Comparison of ENCODE assay signal across 12 mouse cellular contexts in the genomic region with DNA sequence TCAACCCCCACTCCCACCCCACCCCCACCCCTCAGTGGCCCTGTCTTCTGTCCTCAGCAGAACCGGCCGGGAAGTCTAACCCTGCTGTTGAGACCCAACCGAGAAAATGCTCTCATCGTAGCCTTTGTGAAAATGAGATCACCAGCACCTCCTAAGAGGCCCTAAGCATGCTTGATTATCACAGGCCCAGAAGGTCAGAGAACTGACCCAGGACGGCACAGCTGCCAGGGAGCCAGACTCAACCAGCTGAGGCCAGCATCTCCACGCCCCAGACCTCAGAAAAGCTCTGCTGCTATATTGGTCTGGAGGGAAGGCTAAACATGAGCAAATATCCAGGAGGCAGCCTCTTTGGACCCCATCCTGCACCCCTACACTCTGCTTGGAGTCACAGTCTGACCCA.
A peak's percentile ranks its signal among the peaks of the same experiment; 100 is the strongest.
DNase-seq lines count a peak whose midpoint lies in the region; ATAC-seq and TF ChIP-seq lines count a peak whose summit lies in the region.
"Had no signal": no experiment of that assay in that cellular context is flagged by ENCODE, and none has a peak within 500 bp of the region (broad histone marks: within the 10 kb centered on the region; RNA-seq: fewer than 3 reads in every experiment).

No protein-coding gene starts in this region.

- H3K27me3 ChIP-seq in hindbrain, embryonic 10.5 days (ENCODE audit: insufficient read depth, poor library complexity, severe bottlenecking) = peaks cover 10% of the 10 kb centered on the region
- H3K27me3 ChIP-seq in hindbrain, postnatal 0 days (ENCODE audit: insufficient read depth, low read length) = no peaks in the 10 kb centered on the region
- H3K27me3 ChIP-seq in heart, postnatal 0 days (ENCODE audit: control insufficient read depth, insufficient read depth, low read length) = no peaks in the 10 kb centered on the region

- DNase-seq in hindbrain, embryonic 10.5 days (ENCODE audit: low spot score) = no peak
- DNase-seq in hindbrain, postnatal 0 days (ENCODE audit: low spot score) = no peak
- DNase-seq in heart, postnatal 0 days (ENCODE audit: low spot score) = no peak
- DNase-seq in kidney, adult 8-10 months = peak; percentile 15 to 36
- DNase-seq in kidney, postnatal 4 days = peak; percentile 24 to 40
- no peak for DNase-seq in lung, adult 18-20 months
- no peak for DNase-seq in right cerebral cortex, postnatal 36 days (ENCODE audit: low spot score in 2 of 2)
- DNase-seq: gastrocnemius, postnatal 25 days had no signal

- H3K4me3 ChIP-seq in hindbrain, embryonic 10.5 days = no peak overlapping the region
- H3K4me3 ChIP-seq in hindbrain, postnatal 0 days (ENCODE audit: low read length) = no peak overlapping the region
- H3K4me3 ChIP-seq in heart, postnatal 0 days (ENCODE audit: low read depth, low read length) = no peak overlapping the region
- H3K4me3 ChIP-seq: limb, embryonic 13.5 days had no signal

- no peak overlapping the region for H3K4me2 ChIP-seq in hindbrain, postnatal 0 days (ENCODE audit: low read depth, low read length)
- no peak overlapping the region for H3K4me2 ChIP-seq in heart, postnatal 0 days (ENCODE audit: low read depth, low read length)
- H3K4me2 ChIP-seq: limb, embryonic 13.5 days had no signal

- no peaks in the 10 kb centered on the region for H3K9me3 ChIP-seq in hindbrain, embryonic 10.5 days
- no peaks in the 10 kb centered on the region for H3K9me3 ChIP-seq in hindbrain, postnatal 0 days (ENCODE audit: low read length)
- no peaks in the 10 kb centered on the region for H3K9me3 ChIP-seq in heart, postnatal 0 days (replicated peaks; ENCODE audit: control insufficient read depth, low read length)
- H3K9me3 ChIP-seq: limb, embryonic 13.5 days had no signal

- H3K27ac ChIP-seq in hindbrain, embryonic 10.5 days = peak overlapping the region; percentile 77
- no peak overlapping the region for H3K27ac ChIP-seq in hindbrain, postnatal 0 days
- H3K27ac ChIP-seq in heart, postnatal 0 days (ENCODE audit: low read depth) = no peak overlapping the region
- H3K27ac ChIP-seq: limb, embryonic 13.5 days had no signal

- no peak overlapping the region for H3K9ac ChIP-seq in hindbrain, postnatal 0 days (replicated peaks; ENCODE audit: low read length)
- no peak overlapping the region for H3K9ac ChIP-seq in heart, postnatal 0 days (replicated peaks; ENCODE audit: low read depth, low read length)

- ATAC-seq in hindbrain, postnatal 0 days = no peak
- peak; percentile 52; the same call in 1 of the 2 replicates for ATAC-seq in heart, postnatal 0 days (ENCODE audit: insufficient read depth, low read depth)
- ATAC-seq: activated CD4-positive, CD25-positive, alpha-beta regulatory T cell, adult 4 months; forebrain, embryonic 14.5 days; Patski had no signal

- H3K4me1 ChIP-seq in hindbrain, embryonic 10.5 days (replicated peaks) = peaks cover 51% of the 10 kb centered on the region
- H3K4me1 ChIP-seq in hindbrain, postnatal 0 days (ENCODE audit: insufficient read depth, low read length) = peaks cover 14% of the 10 kb centered on the region; the same call in 1 of the 2 replicates
- H3K4me1 ChIP-seq in heart, postnatal 0 days (ENCODE audit: control insufficient read depth, insufficient read depth) = peaks cover 16% of the 10 kb centered on the region; the same call in 1 of the 2 replicates

- no peak for TF ChIP-seq CTCF in hindbrain, postnatal 0 days (IDR thresholded peaks at IDR 0.05; ENCODE audit: low read depth)
- TF ChIP-seq CTCF in heart, postnatal 0 days (IDR thresholded peaks at IDR 0.05; ENCODE audit: low read depth) = no peak

- WGBS in hindbrain, embryonic 10.5 days = 65% methylated on average over 6 of the region's 6 CpGs
- 54% methylated on average over 6 of the region's 6 CpGs for WGBS in hindbrain, postnatal 0 days
- 37% methylated on average over 6 of the region's 6 CpGs for WGBS in heart, postnatal 0 days

- TF ChIP-seq EP300 in heart, postnatal 0 days (IDR thresholded peaks at IDR 0.05; ENCODE audit: low read depth) = no peak

- no peaks in the 10 kb centered on the region for H3K36me3 ChIP-seq in hindbrain, embryonic 10.5 days
- H3K36me3 ChIP-seq in hindbrain, postnatal 0 days (ENCODE audit: insufficient read depth, low read length) = no peaks in the 10 kb centered on the region
- H3K36me3 ChIP-seq in heart, postnatal 0 days (replicated peaks; ENCODE audit: control insufficient read depth, insufficient read depth, low read length) = no peaks in the 10 kb centered on the region
- H3K36me3 ChIP-seq: limb, embryonic 13.5 days had no signal

Comparison
In these comparisons a context has a peak if more than half of its experiments do, and no peak if none do; other contexts are left out.
1. DNase-seq: peak in kidney, adult 8-10 months (2 of 2) and kidney, postnatal 4 days (2 of 2); none in hindbrain, embryonic 10.5 days (single experiment), hindbrain, postnatal 0 days (single experiment), heart, postnatal 0 days (single experiment), lung, adult 18-20 months (0 of 2) and right cerebral cortex, postnatal 36 days (0 of 2).